Mouse (Mus musculus): ENCODE measurements at regions not wholly inside any gene's neighbourhood (a gene's known extent, or its start where the extent isn't known, plus 50 kb on each side); places are given as distances from the start of the nearest gene placed in this dataset.

DNA sequence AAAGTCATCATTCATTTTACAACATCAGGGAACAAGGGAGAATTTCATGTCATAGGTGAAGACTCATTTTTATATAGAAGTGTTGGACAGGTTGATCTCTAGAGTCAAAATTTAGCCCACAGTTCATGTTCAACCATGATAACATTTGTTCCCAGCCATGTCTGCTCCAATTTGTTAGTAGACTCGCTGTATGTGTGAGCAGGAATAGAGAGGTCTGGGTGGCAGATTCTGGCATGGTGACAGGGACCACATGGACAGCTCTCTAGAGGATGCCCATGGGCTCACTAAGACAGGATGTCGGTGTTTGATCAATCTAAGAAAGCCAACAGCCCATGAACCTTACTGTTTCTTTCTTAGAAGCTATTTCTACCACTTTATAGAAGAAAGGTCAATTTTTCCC lies 159.7 kb upstream of the Tmtc1 start:
- dilution Hi-C loops (cut with MboI; ENCODE audit: extremely low pct_ligation_motif_present, extremely low pct_unique_long_range_greater_than_20kb, low sequenced_read_pairs) = no loop called here
- H3K4me2 ChIP-seq (ENCODE audit: insufficient read depth, low read depth, poor library complexity, severe bottlenecking) = no peak overlapping the region
- H3K9me3 ChIP-seq (replicated peaks; ENCODE audit: low read length) = no peaks in the 10 kb centered on the region
- DNase-seq (ENCODE audit: extremely low read depth) = no peak
- no peak overlapping the region for H3K4me3 ChIP-seq (replicated peaks in 1 of 3; ENCODE audit: low read depth in 2 of 3, low read length in 2 of 3, poor library complexity in 1 of 3)
- H3K27me3 ChIP-seq (replicated peaks) = no peaks in the 10 kb centered on the region
- in situ Hi-C loops (cut with MboI; ENCODE audit: low pct_ligation_motif_present, low pct_unique_long_range_greater_than_20kb, low sequenced_read_pairs) = no loop called here
- H3K4me1 ChIP-seq (ENCODE audit: control insufficient read depth in 1 of 2, insufficient read depth in 2 of 2) = no peaks in the 10 kb centered on the region
- no peaks in the 10 kb centered on the region for H3K36me3 ChIP-seq (replicated peaks in 1 of 2; ENCODE audit: control insufficient read depth in 1 of 2, insufficient read depth in 1 of 2, low read length in 1 of 2)
- H3K27ac ChIP-seq (ENCODE audit: insufficient read depth, low read depth) = no peak overlapping the region
- no peak for TF ChIP-seq MAX (IDR thresholded peaks at IDR 0.05; ENCODE audit: low read length)
- no peak for TF ChIP-seq JUN (IDR thresholded peaks at IDR 0.05; ENCODE audit: insufficient read depth, low read depth, low read length)
- TF ChIP-seq ZKSCAN1 (IDR thresholded peaks at IDR 0.05; ENCODE audit: borderline replicate concordance, low read depth, low read length) = no peak
- TF ChIP-seq ELF1 (IDR thresholded peaks at IDR 0.05; ENCODE audit: low read depth, low read length) = no peak
- TF ChIP-seq TCF12 (IDR thresholded peaks at IDR 0.05; ENCODE audit: low read depth, low read length) = no peak
- no peak for TF ChIP-seq SIN3A (IDR thresholded peaks at IDR 0.05; ENCODE audit: low read length)
- no peak for TF ChIP-seq ZNF384 (IDR thresholded peaks at IDR 0.05; ENCODE audit: low read depth, low read length)
- no peak for TF ChIP-seq KAT2A (IDR thresholded peaks at IDR 0.05; ENCODE audit: insufficient replicate concordance, low read length)
- TF ChIP-seq MAFK (IDR thresholded peaks at IDR 0.05; ENCODE audit: insufficient replicate concordance, low read length) = no peak
- TF ChIP-seq GABPA (IDR thresholded peaks at IDR 0.05; ENCODE audit: insufficient replicate concordance, low read depth, low read length) = no peak
- TF ChIP-seq HCFC1 (IDR thresholded peaks at IDR 0.05; ENCODE audit: low read depth, low read length) = no peak
- TF ChIP-seq ZC3H11A (IDR thresholded peaks at IDR 0.05; ENCODE audit: low read depth, low read length) = no peak
- TF ChIP-seq NELFE (IDR thresholded peaks at IDR 0.05; ENCODE audit: low read depth, low read length) = no peak
- no peaks in the 10 kb centered on the region for H3K79me2 ChIP-seq (replicated peaks; ENCODE audit: control insufficient read depth, extremely low read depth, insufficient read depth, poor library complexity, severe bottlenecking)
- no peak overlapping the region for H3K9ac ChIP-seq (ENCODE audit: insufficient read depth, low read depth)

- in situ Hi-C loops (cut with MboI; ENCODE audit: low pct_ligation_motif_present, low pct_unique_long_range_greater_than_20kb, low sequenced_read_pairs) (no loop called here), dilution Hi-C loops (cut with MboI; ENCODE audit: extremely low pct_ligation_motif_present, extremely low pct_unique_long_range_greater_than_20kb, low sequenced_read_pairs) (no loop called here)
- DNase-seq (ENCODE audit: extremely low read depth) = no peak
- TF ChIP-seq TCF12 (IDR thresholded peaks at IDR 0.05; ENCODE audit: low read depth, low read length) = no peak
- TF ChIP-seq GABPA (IDR thresholded peaks at IDR 0.05; ENCODE audit: insufficient replicate concordance, low read depth, low read length) = no peak
- TF ChIP-seq MEF2A (IDR thresholded peaks at IDR 0.05; ENCODE audit: borderline replicate concordance, low read depth, low read length) = no peak
- TF ChIP-seq HCFC1 (IDR thresholded peaks at IDR 0.05; ENCODE audit: low read depth, low read length) = no peak
- Histone ChIP-seq H3K4me2 (ENCODE audit: insufficient read depth, low read depth, poor library complexity, severe bottlenecking) (no peak overlapping the region), H3K4me1 (ENCODE audit: control insufficient read depth in 1 of 2, insufficient read depth in 2 of 2) (no peaks in the 10 kb centered on the region), H3K27ac (ENCODE audit: insufficient read depth, low read depth) (no peak overlapping the region), H3K4me3 (replicated peaks in 1 of 3; ENCODE audit: low read depth in 2 of 3, low read length in 2 of 3, poor library complexity in 1 of 3) (no peak overlapping the region), H3K9me3 (replicated peaks; ENCODE audit: low read length) (no peaks in the 10 kb centered on the region), H3K36me3 (replicated peaks in 1 of 2; ENCODE audit: control insufficient read depth in 1 of 2, insufficient read depth in 1 of 2, low read length in 1 of 2) (no peaks in the 10 kb centered on the region), H3K79me2 (replicated peaks; ENCODE audit: control insufficient read depth, extremely low read depth, insufficient read depth, poor library complexity, severe bottlenecking) (no peaks in the 10 kb centered on the region), H3K27me3 (replicated peaks) (no peaks in the 10 kb centered on the region), H3K9ac (ENCODE audit: insufficient read depth, low read depth) (no peak overlapping the region)
Measured at GRCm38 (mm10) chr6:148603460-148603859, 159.3 kb upstream of the Tmtc1 start.
